ENCODE assay signal across 8 mouse cellular contexts in genomic region chr1:36937015-36937414, GRCm38 (mm10). TPM values are rescaled to one million over a fixed set of nuclear protein-coding genes. Genes with fewer than 3 reads are reported as not detected.
A peak's percentile ranks its signal among the peaks of the same experiment; 100 is the strongest.
DNase-seq lines count a peak whose midpoint lies in the region; ATAC-seq lines count a peak whose summit lies in the region.

No protein-coding gene starts in this region.

- no peaks in the 10 kb centered on the region for H3K36me3 ChIP-seq in forebrain, embryonic 10.5 days (replicated peaks)
- H3K36me3 ChIP-seq in forebrain, embryonic 11.5 days (ENCODE audit: control insufficient read depth, insufficient read depth, low read length) = no peaks in the 10 kb centered on the region
- no peaks in the 10 kb centered on the region for H3K36me3 ChIP-seq in neural tube, embryonic 12.5 days
- no peaks in the 10 kb centered on the region for H3K36me3 ChIP-seq in liver, embryonic 15.5 days (replicated peaks)

- no peak overlapping the region for H3K4me2 ChIP-seq in forebrain, embryonic 11.5 days (ENCODE audit: low read depth, low read length, severe bottlenecking)
- 0 out of 2 replicates have a peak overlapping the region, but pooled peaks have one; percentile 12 for H3K4me2 ChIP-seq in neural tube, embryonic 12.5 days (replicated peaks)
- peak overlapping the region; percentile 84 for H3K4me2 ChIP-seq in liver, embryonic 15.5 days

- H3K4me1 ChIP-seq in forebrain, embryonic 10.5 days = peaks cover 42% of the 10 kb centered on the region
- H3K4me1 ChIP-seq in forebrain, embryonic 11.5 days (replicated peaks; ENCODE audit: control insufficient read depth, insufficient read depth, low read length) = no peaks in the 10 kb centered on the region; the same call in 1 of the 2 replicates
- peaks cover 21% of the 10 kb centered on the region; the same call in 1 of the 2 replicates for H3K4me1 ChIP-seq in neural tube, embryonic 12.5 days
- peaks cover 81% of the 10 kb centered on the region for H3K4me1 ChIP-seq in liver, embryonic 15.5 days (replicated peaks)

- no peak for DNase-seq in forebrain, embryonic 10.5 days (ENCODE audit: extremely low spot score, low spot score)
- no peak for DNase-seq in forebrain, embryonic 11.5 days (ENCODE audit: low spot score)
- DNase-seq in neural tube, embryonic 10.5 days (ENCODE audit: extremely low spot score, low spot score) = no peak
- no peak for DNase-seq in T-cell, adult 2 months (ENCODE audit: low spot score)
- DNase-seq in adrenal gland, postnatal 36 days = no peak
- DNase-seq in ovary, postnatal 14 days (ENCODE audit: low spot score) = no peak

- ATAC-seq in forebrain, embryonic 11.5 days (replicated peaks; ENCODE audit: low FRiP score) = no peak
- ATAC-seq in neural tube, embryonic 12.5 days (ENCODE audit: low FRiP score, low read depth) = no peak
- ATAC-seq in liver, embryonic 15.5 days (ENCODE audit: insufficient read depth) = no peak

- H3K4me3 ChIP-seq in forebrain, embryonic 10.5 days = peak overlapping the region; percentile 99
- H3K4me3 ChIP-seq in forebrain, embryonic 11.5 days (ENCODE audit: low read depth, low read length) = no peak overlapping the region
- no peak overlapping the region for H3K4me3 ChIP-seq in neural tube, embryonic 12.5 days
- H3K4me3 ChIP-seq in liver, embryonic 15.5 days (replicated peaks) = peak overlapping the region; percentile 96

- WGBS in forebrain, embryonic 10.5 days = 85% methylated on average over 2 of the region's 2 CpGs
- 76% methylated on average over 2 of the region's 2 CpGs for WGBS in forebrain, embryonic 11.5 days
- WGBS in neural tube, embryonic 12.5 days = 93% methylated on average over 2 of the region's 2 CpGs
- 58% methylated on average over 2 of the region's 2 CpGs for WGBS in liver, embryonic 15.5 days (ENCODE audit: insufficient replicate concordance)

- H3K9ac ChIP-seq in forebrain, embryonic 11.5 days (ENCODE audit: low read length) = no peak overlapping the region
- H3K9ac ChIP-seq in neural tube, embryonic 12.5 days = no peak overlapping the region
- 0 out of 2 replicates have a peak overlapping the region, but pooled peaks have one; percentile 9 for H3K9ac ChIP-seq in liver, embryonic 15.5 days

- H3K27me3 ChIP-seq in forebrain, embryonic 10.5 days (ENCODE audit: poor library complexity, severe bottlenecking) = no peaks in the 10 kb centered on the region
- H3K27me3 ChIP-seq in forebrain, embryonic 11.5 days (ENCODE audit: control insufficient read depth, insufficient read depth, low read length) = no peaks in the 10 kb centered on the region
- H3K27me3 ChIP-seq in neural tube, embryonic 12.5 days (replicated peaks) = no peaks in the 10 kb centered on the region
- no peaks in the 10 kb centered on the region for H3K27me3 ChIP-seq in liver, embryonic 15.5 days

- no peak overlapping the region for H3K27ac ChIP-seq in forebrain, embryonic 10.5 days
- no peak overlapping the region for H3K27ac ChIP-seq in forebrain, embryonic 11.5 days (ENCODE audit: low read depth, low read length)
- H3K27ac ChIP-seq in neural tube, embryonic 12.5 days = no peak overlapping the region
- peak overlapping the region; percentile 84; the same call in 1 of the 2 replicates for H3K27ac ChIP-seq in liver, embryonic 15.5 days (replicated peaks)

- no peaks in the 10 kb centered on the region for H3K9me3 ChIP-seq in forebrain, embryonic 10.5 days
- H3K9me3 ChIP-seq in forebrain, embryonic 11.5 days (ENCODE audit: control insufficient read depth, low read length) = no peaks in the 10 kb centered on the region
- H3K9me3 ChIP-seq in neural tube, embryonic 12.5 days = no peaks in the 10 kb centered on the region
- H3K9me3 ChIP-seq in liver, embryonic 15.5 days (replicated peaks) = no peaks in the 10 kb centered on the region

RNA-seq across cellular contexts. Expression of gene Tmem131, which starts 6.5 kb away (rescaled TPM):
- polyA plus RNA-seq in forebrain, embryonic 10.5 days (2016; fragmentation: Nextera tagmentation; extraction: Ambion mirVana) = 12.2 and 13.0 TPM in 2 replicates
- 21.2 and 23.3 TPM in 2 replicates for polyA plus RNA-seq in forebrain, embryonic 11.5 days (2014; fragmentation: Nextera tagmentation; extraction: Ambion mirVana)
- 16.2 and 18.3 TPM in 2 replicates for polyA plus RNA-seq in neural tube, embryonic 12.5 days (2016; fragmentation: Nextera tagmentation; extraction: Ambion mirVana)
- polyA plus RNA-seq in liver, embryonic 15.5 days (2015; fragmentation: Nextera tagmentation; extraction: Ambion mirVana) = 8.0 and 8.6 TPM in 2 replicates
- total RNA-seq in adrenal gland, postnatal 36 days (2021) = 10 to 100 TPM; 40.1 to 46.7 TPM

Comparison
In these comparisons a context has a peak if more than half of its experiments do, and no peak if none do; other contexts are left out.
1. H3K4me3 ChIP-seq: peak in forebrain, embryonic 10.5 days (single experiment) and liver, embryonic 15.5 days (single experiment); none in forebrain, embryonic 11.5 days (single experiment) and neural tube, embryonic 12.5 days (single experiment).